Mouse (Mus musculus): ENCODE measurements at regions not wholly inside any gene's neighbourhood (a gene's known extent, or its start where the extent isn't known, plus 50 kb on each side); places are given as distances from the start of the nearest gene placed in this dataset.

DNA sequence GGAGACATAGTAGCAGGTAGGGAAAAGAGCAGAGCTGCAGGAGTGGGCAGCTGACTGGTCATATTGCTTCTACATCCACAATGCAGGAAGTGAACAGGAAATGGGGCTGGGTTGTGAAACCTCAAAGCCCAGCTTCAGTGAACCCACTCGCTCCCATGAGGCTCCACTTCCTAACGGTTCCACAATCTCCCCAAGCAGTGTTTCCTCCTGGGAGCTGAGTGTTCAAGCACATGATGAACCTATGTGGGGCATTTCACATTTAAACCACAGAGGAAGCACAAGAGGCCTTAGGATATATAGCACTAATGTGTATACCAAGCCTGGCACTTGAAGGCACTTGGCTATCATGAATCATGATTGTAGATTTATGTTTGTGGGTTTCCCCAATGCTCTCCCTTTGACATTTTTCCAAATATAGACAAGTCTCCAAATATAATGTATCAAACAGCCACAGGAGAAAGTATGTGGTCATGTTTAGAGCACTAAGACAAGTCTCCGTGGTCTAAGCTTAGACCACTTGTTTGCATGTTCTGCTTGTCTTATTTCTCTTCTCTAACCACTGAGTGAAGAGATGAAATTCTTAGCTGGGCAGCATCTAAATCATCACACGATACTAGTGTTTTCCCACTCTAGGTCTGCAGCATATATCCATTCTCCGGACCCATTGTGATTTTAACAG, 734.5 kb upstream of the Lrrc6 start:
- H3K27ac ChIP-seq, result no peak overlapping the region
- no peak overlapping the region for H3K9ac ChIP-seq
- no peaks in the 10 kb centered on the region for H3K9me3 ChIP-seq (replicated peaks)
- WGBS, result 76% methylated on average over 5 of the region's 5 CpGs
- H3K4me1 ChIP-seq (replicated peaks), result no peaks in the 10 kb centered on the region
- H3K4me2 ChIP-seq, result no peak overlapping the region
- no peaks in the 10 kb centered on the region for H3K27me3 ChIP-seq
- ATAC-seq (replicated peaks; ENCODE audit: insufficient number of reproducible peaks, insufficient read depth, low FRiP score, low read depth), result no peak
- no peaks in the 10 kb centered on the region for H3K36me3 ChIP-seq
- no peak overlapping the region for H3K4me3 ChIP-seq

DNA sequence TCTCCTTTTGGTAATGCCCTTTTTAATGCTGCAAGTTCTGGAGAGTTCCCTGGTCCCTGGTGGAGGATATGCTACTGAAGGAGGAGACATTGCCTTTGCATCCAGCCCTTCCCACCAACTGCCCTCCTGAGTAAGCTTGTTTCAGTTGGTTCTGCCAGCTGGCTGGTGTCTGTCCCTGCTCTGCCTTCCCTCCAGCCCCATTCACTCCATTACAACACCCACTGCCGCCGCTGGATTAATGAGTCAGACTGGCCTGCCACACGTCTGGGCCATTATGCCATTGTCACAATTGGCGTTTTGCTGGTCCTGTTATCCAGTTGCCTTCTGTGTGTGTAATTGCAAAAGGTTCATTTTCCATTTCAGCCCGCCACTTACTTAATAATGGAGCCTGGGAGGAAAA, 728.6 kb upstream of the Lrrc6 start:
- H3K4me3 ChIP-seq, result no peak overlapping the region
- no peaks in the 10 kb centered on the region for H3K36me3 ChIP-seq
- no peak for ATAC-seq (replicated peaks; ENCODE audit: insufficient number of reproducible peaks, insufficient read depth, low FRiP score, low read depth)
- 66% methylated on average over 5 of the region's 5 CpGs for WGBS
- no peaks in the 10 kb centered on the region for H3K27me3 ChIP-seq
- peaks cover 13% of the 10 kb centered on the region for H3K4me1 ChIP-seq (replicated peaks)
- H3K27ac ChIP-seq, result no peak overlapping the region
- no peak overlapping the region for H3K4me2 ChIP-seq
- no peaks in the 10 kb centered on the region for H3K9me3 ChIP-seq (replicated peaks)
- no peak overlapping the region for H3K9ac ChIP-seq

DNA sequence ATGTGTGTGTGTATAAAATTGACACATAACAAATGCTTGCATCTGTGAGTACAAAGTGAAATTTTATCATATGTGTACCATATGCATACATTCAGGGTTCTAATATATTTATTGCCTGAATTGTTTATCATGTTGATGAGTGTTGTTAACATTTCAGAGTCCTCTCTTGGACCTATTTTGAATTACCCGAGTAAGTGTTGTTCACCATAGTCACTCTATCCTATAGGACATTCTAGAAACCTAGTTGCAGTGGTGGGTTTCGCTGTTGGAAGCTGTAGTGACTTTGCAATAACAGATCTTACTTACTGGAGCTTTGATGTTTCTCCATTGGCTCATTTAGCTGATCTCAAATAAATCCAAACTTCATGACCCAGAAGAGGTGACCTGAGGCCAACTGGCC, 727.9 kb upstream of the Lrrc6 start:
- Histone ChIP-seq H3K4me1 (replicated peaks) (peaks cover 13% of the 10 kb centered on the region), H3K9ac (no peak overlapping the region), H3K27me3 (no peaks in the 10 kb centered on the region), H3K27ac (no peak overlapping the region), H3K36me3 (no peaks in the 10 kb centered on the region), H3K4me2 (no peak overlapping the region), H3K9me3 (replicated peaks) (no peaks in the 10 kb centered on the region), H3K4me3 (no peak overlapping the region)
- WGBS, result 88% methylated on average over 2 of the region's 2 CpGs
- ATAC-seq (replicated peaks; ENCODE audit: insufficient number of reproducible peaks, insufficient read depth, low FRiP score, low read depth), result no peak

DNA sequence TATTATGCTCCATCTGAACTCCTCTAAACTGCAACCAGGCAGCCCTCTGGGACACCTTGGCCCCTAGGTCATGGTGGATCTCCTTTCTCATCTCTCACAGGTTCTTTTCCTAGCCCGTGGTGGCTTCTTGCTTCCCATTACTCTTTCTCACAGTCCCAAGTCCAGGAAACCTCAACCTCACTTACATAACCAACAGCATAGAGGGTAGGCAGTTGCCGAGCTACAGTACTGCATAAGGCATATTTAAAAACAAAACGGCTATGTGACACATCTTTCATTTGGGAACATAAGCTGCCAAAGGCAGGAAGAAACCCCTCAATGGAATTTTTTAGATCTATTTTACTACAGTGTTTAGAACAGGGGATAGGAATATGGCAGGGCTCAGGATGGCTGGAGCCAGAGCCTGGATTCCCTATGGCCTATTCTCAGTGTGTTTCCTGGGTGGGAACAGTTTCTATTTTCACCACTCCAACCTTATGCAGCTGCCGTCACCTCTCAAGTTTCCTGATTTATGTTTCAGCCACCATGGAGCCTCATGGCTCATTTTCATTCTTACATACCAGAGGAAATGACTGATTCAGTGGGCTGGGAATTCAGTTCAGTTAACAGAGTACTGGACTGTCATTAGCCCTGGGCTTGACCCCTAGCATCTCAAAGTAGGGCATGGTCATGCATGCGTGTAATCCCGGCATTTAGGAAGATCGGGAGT, 726.9 kb upstream of the Lrrc6 start:
- Histone ChIP-seq H3K4me1 (replicated peaks) (peaks cover 13% of the 10 kb centered on the region), H3K27me3 (no peaks in the 10 kb centered on the region), H3K4me2 (no peak overlapping the region), H3K27ac (0 out of 2 replicates have a peak overlapping the region, but pooled peaks have one; percentile 7), H3K36me3 (no peaks in the 10 kb centered on the region), H3K9me3 (replicated peaks) (no peaks in the 10 kb centered on the region), H3K9ac (no peak overlapping the region), H3K4me3 (no peak overlapping the region)
- ATAC-seq (replicated peaks; ENCODE audit: insufficient number of reproducible peaks, insufficient read depth, low FRiP score, low read depth), result no peak
- 64% methylated on average over 7 of the region's 7 CpGs for WGBS

DNA sequence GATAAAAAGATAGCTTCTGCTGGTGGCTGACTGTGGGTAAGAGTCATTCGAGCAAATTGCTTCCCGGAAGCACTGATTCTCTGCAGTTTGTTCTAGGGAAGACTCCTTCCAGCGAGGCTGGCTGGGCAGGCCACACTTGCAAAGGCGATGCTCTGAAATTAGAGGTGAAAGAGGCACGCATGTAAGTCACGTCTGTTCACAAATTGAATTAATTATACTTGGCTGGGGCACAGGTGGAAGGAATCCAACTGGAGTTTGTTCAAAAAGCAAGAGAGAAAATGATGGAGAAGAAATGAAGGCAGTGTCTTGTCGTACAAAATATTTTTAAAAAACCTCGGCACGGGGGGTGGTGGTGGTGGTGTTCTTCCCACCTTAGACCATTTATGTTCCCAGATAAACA, 726.2 kb upstream of the Lrrc6 start:
- H3K4me1 ChIP-seq (replicated peaks), result peaks cover 13% of the 10 kb centered on the region
- no peak overlapping the region for H3K27ac ChIP-seq
- H3K9me3 ChIP-seq (replicated peaks), result no peaks in the 10 kb centered on the region
- H3K36me3 ChIP-seq, result no peaks in the 10 kb centered on the region
- no peak for ATAC-seq (replicated peaks; ENCODE audit: insufficient number of reproducible peaks, insufficient read depth, low FRiP score, low read depth)
- no peaks in the 10 kb centered on the region for H3K27me3 ChIP-seq
- no peak overlapping the region for H3K9ac ChIP-seq
- no peak overlapping the region for H3K4me2 ChIP-seq
- no peak overlapping the region for H3K4me3 ChIP-seq
- 75% methylated on average over 9 of the region's 9 CpGs for WGBS
